Mouse (Mus musculus) ES-E14 (cell line): ENCODE results near the gene Gtf2h4. TPM values are rescaled to one million over a fixed set of nuclear protein-coding genes. Genes with fewer than 3 reads are reported as not detected.

Experiments used
- DNase-seq: peaks from one replicate; pipeline ENCODE4 v3.0.0-alpha.2; 2013; ENCODE audit warnings: low read depth, low spot score
- H3K27ac ChIP-seq: 2 replicates; pipeline ENCODE4 v1.5.1; 2012; ENCODE audit warnings: low read depth, mild to moderate bottlenecking, low read length, moderate library complexity, mixed read lengths; ENCODE audit not compliant: poor library complexity, insufficient read depth, severe bottlenecking
- H3K36me3 ChIP-seq: 2 replicates; pipeline ENCODE4 v1.6.1; 2012; ENCODE audit warnings: mild to moderate bottlenecking, low read length, moderate library complexity, mixed read lengths; ENCODE audit not compliant: control insufficient read depth, poor library complexity, insufficient read depth, severe bottlenecking
- H3K4me1 ChIP-seq, 2 experiments: fragments of 150-350 bp in 1 of 2; sonication (generic) in 1 of 2; 2 replicates each; pipeline ENCODE4 v1.6.1; 2012; ENCODE audit warnings: low read length in 2 of 2, mild to moderate bottlenecking in 1 of 2, mixed read lengths in 1 of 2; ENCODE audit not compliant: control insufficient read depth in 2 of 2, insufficient read depth in 2 of 2, poor library complexity in 1 of 2
- H3K4me3 ChIP-seq, 2 experiments: fragments of 150-350 bp in 1 of 2; sonication (generic) in 1 of 2; 2 replicates each; pipeline ENCODE4 v1.5.1; 2012; ENCODE audit warnings: low read length in 2 of 2, low read depth in 1 of 2, mild to moderate bottlenecking in 1 of 2, mixed read lengths in 1 of 2; ENCODE audit not compliant: insufficient read depth in 1 of 2, poor library complexity in 1 of 2, severe bottlenecking in 1 of 2
- H3K9ac ChIP-seq: 2 replicates; pipeline ENCODE4 v1.6.1; 2012; ENCODE audit warnings: low read depth, mild to moderate bottlenecking, low read length, mixed read lengths; ENCODE audit not compliant: poor library complexity, insufficient read depth, severe bottlenecking
- H3K9me3 ChIP-seq: fragments of 150-350 bp; sonication (generic); 2 replicates; pipeline ENCODE4 v1.6.1; 2012; ENCODE audit warnings: low read depth, mild to moderate bottlenecking, low read length; ENCODE audit not compliant: control insufficient read depth, insufficient read depth
- CHD2 ChIP-seq: IDR thresholded peaks from 2 replicates; pipeline ENCODE4 v1.6.1; 2014; ENCODE audit warnings: mild to moderate bottlenecking, low read depth, low read length, inconsistent platforms
- HCFC1 ChIP-seq: IDR thresholded peaks from 2 replicates; pipeline ENCODE4 v1.6.1; 2012; ENCODE audit warnings: low read length, inconsistent platforms, borderline replicate concordance; ENCODE audit not compliant: insufficient read depth
- MAFK ChIP-seq: IDR thresholded peaks from 2 replicates; pipeline ENCODE4 v1.6.1; 2014; ENCODE audit warnings: mild to moderate bottlenecking, low read depth, low read length, inconsistent platforms; ENCODE audit not compliant: insufficient read depth
- ZC3H11A ChIP-seq: IDR thresholded peaks from 2 replicates; pipeline ENCODE4 v1.6.1; 2012; ENCODE audit warnings: low read depth, mild to moderate bottlenecking, inconsistent platforms, low read length, borderline replicate concordance
- ZNF384 ChIP-seq: IDR thresholded peaks from 2 replicates; pipeline ENCODE4 v1.6.1; 2012; ENCODE audit warnings: low read depth, low read length, inconsistent platforms
- in situ Hi-C, 2 experiments: fragments of 600-800 bp; cut with MboI; formaldehyde crosslinking; loops; one replicate each; pipeline ENCODE4 v1.15.1; 2025; ENCODE audit warnings: low sequenced_read_pairs in 2 of 2, inconsistent platforms in 1 of 2; ENCODE audit not compliant: unreplicated experiment in 2 of 2
- total RNA-seq: library from RNA; depleted of rRNA; stranded (reverse); fragments of 300-350 nt; gene quantifications from 2 replicates; pipeline ENCODE4 v1.2.3, GENCODE M21; 2012; rRNA removed

Gtf2h4 gene
- total RNA-seq, 1 experiment, result 75.3 TPM

DNA sequence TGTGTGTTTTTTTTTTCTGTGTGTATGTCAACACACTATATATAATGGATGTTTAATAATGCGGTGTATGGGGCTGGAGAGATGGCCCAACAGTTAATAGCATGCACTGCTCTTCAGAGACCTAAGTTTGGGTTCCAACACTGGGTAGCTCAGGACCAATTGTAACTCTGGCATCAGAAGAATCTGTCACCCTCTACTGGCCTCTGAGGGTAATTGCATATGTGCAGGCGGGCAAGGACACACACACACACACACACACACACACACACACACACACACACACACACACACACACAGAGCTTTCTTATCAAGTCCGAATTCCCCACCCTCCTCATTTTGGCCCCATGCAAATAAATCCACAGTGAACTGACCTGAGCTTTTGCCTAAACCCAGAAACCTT lies 38.3 kb downstream of the Gtf2h4 start:
- no peak for DNase-seq
- in situ Hi-C loops, result no loop called here
- Histone ChIP-seq H3K27ac (no peak overlapping the region), H3K36me3 (no peaks in the 10 kb centered on the region), H3K9ac (no peak overlapping the region), H3K4me1 (peaks cover 0 to 3% of the 10 kb centered on the region in 2 experiments; a peak in 2 of 4 replicates), H3K4me3 (no peak overlapping the region), H3K9me3 (no peaks in the 10 kb centered on the region)
- TF ChIP-seq HCFC1 (no peak), ZNF384 (no peak), ZC3H11A (no peak), CHD2 (no peak), MAFK (no peak)

DNA sequence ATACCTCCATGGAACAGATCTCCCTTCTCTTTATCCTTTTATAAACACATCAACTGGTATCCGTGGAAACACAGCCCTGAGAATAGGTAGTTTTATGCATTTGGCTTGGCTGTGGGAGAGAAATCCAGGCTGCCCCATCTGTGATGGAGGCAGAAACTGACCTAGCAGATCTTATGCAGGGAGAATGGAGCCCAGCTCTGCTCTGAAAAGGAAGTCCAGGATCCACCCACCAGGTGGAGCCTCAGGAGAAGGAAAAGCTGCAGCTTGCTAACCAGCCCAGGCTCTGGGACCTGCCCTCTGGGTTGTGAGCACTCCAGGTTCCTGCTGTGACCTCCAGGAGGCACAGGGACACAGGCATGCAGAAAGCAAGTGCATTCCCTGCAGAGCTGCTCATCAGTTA lies 39.5 kb downstream of the Gtf2h4 start:
- Histone ChIP-seq H3K4me3 (no peak overlapping the region), H3K9ac (no peak overlapping the region), H3K9me3 (no peaks in the 10 kb centered on the region), H3K36me3 (no peaks in the 10 kb centered on the region), H3K4me1 (peaks cover 0 to 3% of the 10 kb centered on the region in 2 experiments; a peak in 2 of 4 replicates), H3K27ac (no peak overlapping the region)
- TF ChIP-seq ZNF384 (no peak), CHD2 (no peak), MAFK (no peak)
- no peak for DNase-seq
- in situ Hi-C loops, result no loop called here

- Histone ChIP-seq H3K36me3 (no peaks in the 10 kb centered on the region), H3K27ac (no peak within 1 kb of the TSS)
Measured at GRCm38 (mm10) chr17:35626537-35626936, 47.0 kb downstream of the Gtf2h4 start, which contains the start of gene Gm9573. Gene Gm9573, minus strand, starts transcription at chr17:35626637.

More at GRCm38 (mm10) chr17:35626537-35626936, 47.0 kb downstream of the Gtf2h4 start, which contains the start of gene Gm9573:
- in situ Hi-C loops, result no loop called here
- no peak for DNase-seq
- H3K4me3 ChIP-seq, result no peak within 1 kb of the TSS
- H3K9me3 ChIP-seq, result peaks cover 4% of the 10 kb centered on the region; the same call in 1 of the 2 replicates
- no peak within 1 kb of the TSS for H3K9ac ChIP-seq
- H3K4me1 ChIP-seq, result no peaks in the 10 kb centered on the region
- TF ChIP-seq ZC3H11A (no peak), CHD2 (no peak), HCFC1 (no peak), ZNF384 (no peak), MAFK (no peak)

Other genes with a start within 250 kb of the Gtf2h4 start
- 0.94 and 2.3 TPM in 2 replicates for gene H2-Q6, start 248.9 kb downstream of the Gtf2h4 start, total RNA-seq
- gene H2-Q7, start 234.6 kb downstream of the Gtf2h4 start, total RNA-seq, result 2.1 and 4.8 TPM in 2 replicates
- gene H2-Q10, start 203.7 kb downstream of the Gtf2h4 start, total RNA-seq, result 2.1 and 3.1 TPM in 2 replicates
- gene Pou5f1, start 167.7 kb downstream of the Gtf2h4 start, total RNA-seq, result 844 and 868 TPM in 2 replicates
- 7.6 and 10.5 TPM in 2 replicates for gene Tcf19, start 156.9 kb downstream of the Gtf2h4 start, total RNA-seq
- 28.5 and 31.8 TPM in 2 replicates for gene Cchcr1, start 156.6 kb downstream of the Gtf2h4 start, total RNA-seq
- 4.3 and 8.9 TPM in 2 replicates for gene Psors1c2, start 140.5 kb downstream of the Gtf2h4 start, total RNA-seq
- 1.1 and 1.2 TPM in 2 replicates for gene Cdsn, start 121.6 kb downstream of the Gtf2h4 start, total RNA-seq
- gene 2300002M23Rik, start 106.3 kb downstream of the Gtf2h4 start, total RNA-seq, result 0.22 and 0.42 TPM in 2 replicates
- 0.53 TPM in 1 of 2 replicates, not detected in the other for gene Sfta2, start 72.2 kb downstream of the Gtf2h4 start, total RNA-seq
- not detected in 2 replicates for gene Gm9573, start 47.1 kb downstream of the Gtf2h4 start, total RNA-seq
- 0.85 and 1.1 TPM in 2 replicates for gene Mucl3, start 30.0 kb downstream of the Gtf2h4 start, total RNA-seq
- gene Vars2, start 6.1 kb downstream of the Gtf2h4 start, total RNA-seq, result 58.5 and 90.3 TPM in 2 replicates
- 46.0 and 78.8 TPM in 2 replicates for gene Ddr1, start 30.9 kb upstream of the Gtf2h4 start, total RNA-seq
- 29.3 and 32.3 TPM in 2 replicates for gene Ier3, start 147.9 kb upstream of the Gtf2h4 start, total RNA-seq
- 31.6 and 34.6 TPM in 2 replicates for gene Flot1, start 149.5 kb upstream of the Gtf2h4 start, total RNA-seq
- gene Tubb5, start 164.6 kb upstream of the Gtf2h4 start, total RNA-seq, result 1,077 and 1,157 TPM in 2 replicates
- 23.8 and 31.7 TPM in 2 replicates for gene Mdc1, start 167.8 kb upstream of the Gtf2h4 start, total RNA-seq
- gene Nrm, start 187.6 kb upstream of the Gtf2h4 start, total RNA-seq, result 24.7 and 43.0 TPM in 2 replicates
- gene Ppp1r18, start 191.9 kb upstream of the Gtf2h4 start, total RNA-seq, result 23.2 and 29.9 TPM in 2 replicates
- 202 and 391 TPM in 2 replicates for gene Dhx16, start 206.1 kb upstream of the Gtf2h4 start, total RNA-seq
- gene 2310061I04Rik, start 223.7 kb upstream of the Gtf2h4 start, total RNA-seq, result 13.6 and 15.8 TPM in 2 replicates
- gene Atat1, start 236.3 kb upstream of the Gtf2h4 start, total RNA-seq, result 12.5 and 12.9 TPM in 2 replicates
- 189 and 226 TPM in 2 replicates for gene Mrps18b, start 242.7 kb upstream of the Gtf2h4 start, total RNA-seq
- gene Ppp1r10, start 242.7 kb upstream of the Gtf2h4 start, total RNA-seq, result 64.8 and 68.2 TPM in 2 replicates